Mouse (Mus musculus) heart, postnatal 0 days (tissue): ENCODE measurements around the gene Lta. TPM values are rescaled to one million over a fixed set of nuclear protein-coding genes. Genes with fewer than 3 reads are reported as not detected.

Source experiments
- ATAC-seq: fragments of 200-750 bp; cut with Nextera tagmentation; 2 replicates; pipeline ENCODE4 v1.8.0; 2017; ENCODE audit warnings: low read depth, moderate number of reproducible peaks, moderate library complexity; ENCODE audit not compliant: insufficient read depth
- DNase-seq: peaks from one replicate; pipeline ENCODE4 v3.0.0-alpha.2; 2016; ENCODE audit warnings: low spot score
- H3K27ac ChIP-seq: fragments of 300-500 bp; sonication (generic); 2 replicates; pipeline ENCODE4 v1.5.1; 2014; ENCODE audit warnings: low read depth, mild to moderate bottlenecking
- H3K27me3 ChIP-seq: fragments of 300-500 bp; sonication (generic); 2 replicates; pipeline ENCODE4 v1.6.1; 2014; ENCODE audit warnings: low read length, mixed read lengths; ENCODE audit not compliant: control insufficient read depth, insufficient read depth
- H3K36me3 ChIP-seq: fragments of 300-500 bp; sonication (generic); replicated peaks from 2 replicates; pipeline ENCODE4 v1.6.1; 2014; ENCODE audit warnings: low read length, mixed read lengths; ENCODE audit not compliant: control insufficient read depth, insufficient read depth
- H3K4me1 ChIP-seq: fragments of 300-500 bp; sonication (generic); 2 replicates; pipeline ENCODE4 v1.6.1; 2014; ENCODE audit warnings: antibody characterized with exemption; ENCODE audit not compliant: control insufficient read depth, insufficient read depth
- H3K4me2 ChIP-seq: fragments of 300-500 bp; sonication (generic); 2 replicates; pipeline ENCODE4 v1.6.1; 2014; ENCODE audit warnings: low read depth, mild to moderate bottlenecking, low read length, moderate library complexity
- H3K4me3 ChIP-seq: fragments of 300-500 bp; sonication (generic); 2 replicates; pipeline ENCODE4 v1.5.1; 2014; ENCODE audit warnings: low read depth, low read length
- H3K9ac ChIP-seq: fragments of 300-500 bp; sonication (generic); replicated peaks from 2 replicates; pipeline ENCODE4 v1.6.1; 2014; ENCODE audit warnings: low read depth, low read length, mixed read lengths
- H3K9me3 ChIP-seq: fragments of 300-500 bp; sonication (generic); replicated peaks from 2 replicates; pipeline ENCODE4 v1.6.1; 2016; ENCODE audit warnings: low read length; ENCODE audit not compliant: control insufficient read depth
- CTCF ChIP-seq: IDR thresholded peaks from 2 replicates; pipeline ENCODE4 v1.5.1; 2016; ENCODE audit warnings: antibody characterized with exemption, control low read depth, low read depth
- EP300 ChIP-seq: IDR thresholded peaks from 2 replicates; pipeline ENCODE4 v1.6.1; 2016; ENCODE audit warnings: antibody characterized with exemption, low read depth
- WGBS: fragments of 180-500 bp; shearing (Covaris S2); extraction: QIAGEN DNeasy Blood & Tissue Kit; methylation state at CpG from one replicate; pipeline ENCODE4 v1.1.7; 2014; 5-methylcytosine and 5-hydroxymethylcytosine counted together
- polyA plus RNA-seq: library from polyadenylated mRNA; unstranded; fragments of >200 nt; fragmentation: Nextera tagmentation; extraction: Ambion mirVana; gene quantifications from 2 replicates; pipeline ENCODE4 v1.2.1, GENCODE M21; 2015
- total RNA-seq: library from RNA; depleted of rRNA; stranded (reverse); fragments of >200 nt; gene quantifications from 2 replicates; pipeline ENCODE4 v1.2.3, GENCODE M21; 2014; ENCODE audit warnings: low replicate concordance

Lta gene
- total and polyA plus RNA-seq, 2 experiments from 2014 or later = not detected

- H3K27me3 ChIP-seq = no peaks in the 10 kb centered on the region
- H3K4me3 ChIP-seq = peak within 1 kb of the TSS; percentile 90
- peak within 1 kb of the TSS; percentile 77 for H3K4me2 ChIP-seq
- TF ChIP-seq CTCF (no peak), EP300 (peak; percentile 96; the same call in 1 of the 2 replicates)
- H3K36me3 ChIP-seq = peaks cover 33% of the 10 kb centered on the region
- H3K27ac ChIP-seq = peak within 1 kb of the TSS; percentile 100
- peaks cover 24% of the 10 kb centered on the region for H3K4me1 ChIP-seq
- under 1% methylated on average over 65 of the region's 69 CpGs for WGBS
- ATAC-seq = peak; percentile 87
- no peaks in the 10 kb centered on the region for H3K9me3 ChIP-seq
- H3K9ac ChIP-seq = peak within 1 kb of the TSS; percentile 98
- peak; percentile 98 for DNase-seq
Observed at GRCm38 (mm10) chr17:35241305-35242014, 36.3 kb upstream of the Lta start, which contains the start of gene Ddx39b. Ddx39b (plus strand) TSS chr17:35241746.

GRCm38 (mm10) chr17:35240384-35241304 lies 35.5 kb upstream of the Lta start:
- WGBS = 33% methylated on average over 12 of the region's 12 CpGs

GRCm38 (mm10) chr17:35239700-35240099 lies 34.5 kb upstream of the Lta start:
- H3K27me3 ChIP-seq = no peaks in the 10 kb centered on the region
- ATAC-seq (no peak), DNase-seq (no peak)
- no peak for TF ChIP-seq CTCF
- H3K4me2 ChIP-seq = no peak overlapping the region
- peaks cover 24% of the 10 kb centered on the region for H3K4me1 ChIP-seq
- WGBS = 79% methylated on average over 5 of the region's 5 CpGs
- H3K4me3 ChIP-seq = no peak overlapping the region
- peak overlapping the region; percentile 100 for H3K27ac ChIP-seq
- no peaks in the 10 kb centered on the region for H3K9me3 ChIP-seq
- peaks cover 16% of the 10 kb centered on the region for H3K36me3 ChIP-seq
- H3K9ac ChIP-seq = no peak overlapping the region

More at GRCm38 (mm10) chr17:35240384-35241304, 35.5 kb upstream of the Lta start:
- Histone ChIP-seq H3K36me3 (peaks cover 25% of the 10 kb centered on the region), H3K4me1 (peaks cover 24% of the 10 kb centered on the region), H3K4me2 (peak overlapping the region; percentile 77), H3K27ac (peak overlapping the region; percentile 100), H3K9ac (peak overlapping the region; percentile 17; the same call in 1 of the 2 replicates), H3K4me3 (peak overlapping the region; percentile 90), H3K9me3 (no peaks in the 10 kb centered on the region), H3K27me3 (no peaks in the 10 kb centered on the region)
- DNase-seq = no peak
- 0 out of 2 replicates have a peak, but pooled peaks have one; percentile 0 for ATAC-seq
- TF ChIP-seq CTCF = no peak

- Histone ChIP-seq H3K9me3 (no peaks in the 10 kb centered on the region), H3K36me3 (0 out of 2 replicates have a peak, but pooled peaks cover 8% of the 10 kb centered on the region), H3K4me3 (no peak overlapping the region), H3K4me2 (no peak overlapping the region), H3K9ac (no peak overlapping the region), H3K4me1 (peaks cover 12% of the 10 kb centered on the region), H3K27ac (no peak overlapping the region), H3K27me3 (no peaks in the 10 kb centered on the region)
- TF ChIP-seq CTCF (no peak), EP300 (no peak)
- DNase-seq = no peak
- WGBS = 86% methylated on average over 12 of the region's 12 CpGs
- ATAC-seq = no peak
Observed at GRCm38 (mm10) chr17:35237504-35237903, 32.4 kb upstream of the Lta start.

GRCm38 (mm10) chr17:35236996-35237395 lies 31.8 kb upstream of the Lta start:
- Histone ChIP-seq H3K9ac (no peak overlapping the region), H3K4me2 (no peak overlapping the region), H3K27me3 (no peaks in the 10 kb centered on the region), H3K36me3 (0 out of 2 replicates have a peak, but pooled peaks cover 8% of the 10 kb centered on the region), H3K4me1 (peaks cover 12% of the 10 kb centered on the region), H3K4me3 (no peak overlapping the region), H3K9me3 (no peaks in the 10 kb centered on the region), H3K27ac (no peak overlapping the region)
- 69% methylated on average over 9 of the region's 9 CpGs for WGBS
- DNase-seq (no peak), ATAC-seq (no peak)
- TF ChIP-seq EP300 (no peak), CTCF (no peak)
